Mouse (Mus musculus) hematopoietic stem cell, adult 5-6 weeks (primary cell): ENCODE data around the gene Hspa14. TPM values are rescaled to one million over a fixed set of nuclear protein-coding genes. Genes with fewer than 3 reads are reported as not detected.

Experiments
- ATAC-seq, 2 experiments: fragments of 125-278 bp in 1 of 2; replicated peaks in 1 of 2; 2 replicates each; pipeline ENCODE4 v1.8.0; 2016 to 2017; ENCODE audit warnings: inconsistent platforms in 2 of 2, mild to moderate bottlenecking in 2 of 2, moderate number of reproducible peaks in 2 of 2, low read depth in 1 of 2, moderate TSS enrichment in 1 of 2; ENCODE audit not compliant: low FRiP score in 2 of 2, poor library complexity in 2 of 2, severe bottlenecking in 2 of 2, insufficient read depth in 1 of 2, low TSS enrichment in 1 of 2
- total RNA-seq: library from RNA; stranded (forward); fragments of 172-1452, 232-1000 nt; gene quantifications from 2 replicates; pipeline ENCODE4 v1.2.3, GENCODE M21; 2017

The Hspa14 gene
- total RNA-seq, 1 experiment from 2014 or later = 130 TPM

- ATAC-seq = no peak
Observed at GRCm38 (mm10) chr2:3453096-3453495, 59.5 kb downstream of the Hspa14 start.

DNA sequence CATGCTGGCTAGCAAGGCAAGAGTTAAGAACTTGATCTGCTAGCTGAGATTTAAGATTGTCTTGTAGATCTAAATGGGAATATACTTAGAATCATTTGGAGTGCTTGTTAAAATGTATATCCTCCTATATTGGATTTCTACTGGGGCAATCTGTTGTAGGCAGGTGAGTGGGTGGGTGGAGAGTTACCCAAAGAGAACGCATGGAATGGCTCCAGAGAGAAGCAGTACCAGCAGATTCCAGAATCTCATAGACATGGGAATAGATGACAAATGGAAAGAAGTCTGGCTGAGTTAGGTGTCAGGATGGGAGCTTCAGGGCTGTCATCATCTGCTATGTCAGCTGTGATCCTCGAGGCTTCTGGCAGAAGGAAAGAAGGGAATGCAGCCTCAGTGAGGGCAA lies 63.2 kb downstream of the Hspa14 start:
- no peak for ATAC-seq

- ATAC-seq = no peak
Observed at GRCm38 (mm10) chr2:3445984-3446383, 66.6 kb downstream of the Hspa14 start.

DNA sequence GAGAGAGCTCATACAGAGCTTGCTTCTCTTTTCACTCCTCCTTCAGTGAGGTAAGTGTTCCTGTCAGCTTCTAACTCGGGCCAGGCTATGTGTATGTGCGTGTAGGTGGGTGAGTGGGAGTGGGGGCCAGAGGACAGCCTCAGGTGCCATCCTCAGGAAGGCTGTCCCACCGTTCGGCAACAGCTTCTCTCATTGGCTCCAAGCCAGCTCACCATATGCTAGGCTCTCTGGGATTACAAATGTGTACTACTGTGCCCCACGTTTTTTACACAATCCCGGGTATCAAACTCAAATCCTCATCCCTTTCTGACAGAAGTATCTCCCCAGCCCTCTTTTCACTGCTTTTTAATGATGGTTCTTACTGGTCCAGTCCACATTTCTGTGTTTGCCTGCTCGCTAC lies 68.4 kb downstream of the Hspa14 start:
- no peak for ATAC-seq

Other genes starting within 250 kb of the Hspa14 start
- 40.7 and 51.9 TPM in 2 replicates for gene Nmt2, start 228.6 kb downstream of the Hspa14 start, total RNA-seq
- 10.3 and 14.8 TPM in 2 replicates for gene Rpp38, start 180.2 kb downstream of the Hspa14 start, total RNA-seq
- not detected in 2 replicates for gene Acbd7, start 176.6 kb downstream of the Hspa14 start, total RNA-seq
- gene Olah, start 115.6 kb downstream of the Hspa14 start, total RNA-seq = not detected in 2 replicates
- gene Meig1, start 90.2 kb downstream of the Hspa14 start, total RNA-seq = not detected in 2 replicates
- gene Dclre1c, start 88.7 kb downstream of the Hspa14 start, total RNA-seq = 18.6 and 27.2 TPM in 2 replicates
- 10.9 and 20.8 TPM in 2 replicates for gene Suv39h2, start 37.8 kb downstream of the Hspa14 start, total RNA-seq
- gene Gm45902, start within 50 bp of the Hspa14 start, total RNA-seq = 13.8 and 23.2 TPM in 2 replicates
- 1.1 and 3.7 TPM in 2 replicates for gene Cdnf, start 216 bp upstream of the Hspa14 start, total RNA-seq
- gene Fam107b, start 57.7 kb upstream of the Hspa14 start, total RNA-seq = 624 and 986 TPM in 2 replicates